Mouse (Mus musculus): ENCODE measurements around the gene Iqce.

Iqce gene

DNA sequence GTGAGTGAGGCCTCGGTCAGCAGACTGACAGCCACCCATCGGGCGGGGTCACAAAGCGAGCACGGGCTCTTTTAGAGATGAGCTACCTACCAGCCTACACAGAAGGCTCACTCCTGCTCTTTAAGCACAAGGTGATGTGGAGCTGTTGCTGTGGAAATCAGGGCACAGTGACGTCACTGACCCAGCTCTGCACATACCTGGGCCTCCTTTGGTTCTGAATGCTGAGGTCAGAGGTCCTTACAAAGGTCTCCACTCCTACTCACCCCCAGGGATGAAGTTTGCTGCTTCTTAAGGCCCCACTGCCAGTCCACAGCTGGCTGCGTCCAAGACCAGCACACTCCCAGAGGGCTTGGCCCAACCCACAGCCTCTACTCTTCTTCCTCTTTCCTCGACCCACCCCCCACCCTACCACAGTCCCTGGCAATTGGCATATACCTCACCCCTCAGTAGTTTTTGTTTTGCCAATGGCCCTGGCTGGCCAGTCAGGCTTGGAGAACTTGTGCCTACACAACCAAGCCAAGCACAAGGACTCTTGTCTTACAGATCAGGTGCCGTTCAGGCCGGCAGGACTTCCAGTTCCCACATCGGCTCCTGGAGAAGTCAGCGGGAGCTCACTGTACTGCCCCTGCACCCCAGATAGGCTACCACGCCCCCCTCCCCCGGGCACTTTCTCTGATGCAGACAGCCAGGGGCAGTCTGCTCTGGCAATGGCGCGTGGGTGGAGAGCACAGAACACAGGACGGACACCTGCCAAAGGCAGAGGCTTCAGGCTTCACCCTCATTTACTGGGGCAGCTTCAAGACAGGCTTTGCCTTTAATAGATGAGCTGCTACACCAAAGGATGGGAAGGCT lies 39.2 kb downstream of the Iqce start:
- in situ Hi-C loops (cut with MboI; ENCODE audit: low sequenced_read_pairs): no loop called here

DNA sequence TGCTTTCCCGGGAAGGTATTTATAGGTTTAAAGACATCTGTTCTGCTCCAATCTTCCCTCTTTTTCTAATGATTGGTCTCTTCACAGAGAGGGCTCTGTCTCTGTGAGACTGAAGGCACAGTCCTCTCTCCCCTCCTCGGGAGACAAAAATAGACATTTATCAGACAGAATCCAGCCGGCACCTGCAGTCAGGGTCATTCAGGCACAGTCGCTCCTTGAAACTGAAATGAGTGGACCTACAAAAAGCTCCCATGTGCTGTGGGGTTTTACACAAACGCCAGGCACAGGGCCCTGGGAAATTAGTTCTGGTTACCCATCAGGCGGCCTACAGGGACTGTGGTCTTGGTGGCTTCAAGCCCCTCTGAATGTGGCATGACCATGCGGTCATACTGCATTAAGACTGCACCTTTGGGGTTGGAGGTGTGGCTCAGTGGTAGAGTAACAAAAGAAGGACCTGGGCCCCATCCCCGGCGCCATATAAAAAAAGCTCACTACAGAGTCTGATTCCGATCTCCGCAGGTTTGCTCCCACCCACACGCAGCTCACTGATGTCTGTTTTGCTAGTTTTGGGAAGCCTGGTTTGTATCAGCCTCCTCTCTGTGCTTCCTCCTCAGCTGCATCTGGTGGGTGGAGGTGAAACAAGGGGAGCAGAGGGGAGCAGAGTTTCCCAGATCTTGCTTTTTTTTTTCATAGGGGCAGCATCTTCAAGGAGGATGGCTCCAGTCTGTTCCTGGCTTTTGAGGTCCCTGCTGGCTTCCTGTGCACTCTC lies 40.1 kb downstream of the Iqce start:
- in situ Hi-C loops (cut with MboI; ENCODE audit: low sequenced_read_pairs): no loop called here

DNA sequence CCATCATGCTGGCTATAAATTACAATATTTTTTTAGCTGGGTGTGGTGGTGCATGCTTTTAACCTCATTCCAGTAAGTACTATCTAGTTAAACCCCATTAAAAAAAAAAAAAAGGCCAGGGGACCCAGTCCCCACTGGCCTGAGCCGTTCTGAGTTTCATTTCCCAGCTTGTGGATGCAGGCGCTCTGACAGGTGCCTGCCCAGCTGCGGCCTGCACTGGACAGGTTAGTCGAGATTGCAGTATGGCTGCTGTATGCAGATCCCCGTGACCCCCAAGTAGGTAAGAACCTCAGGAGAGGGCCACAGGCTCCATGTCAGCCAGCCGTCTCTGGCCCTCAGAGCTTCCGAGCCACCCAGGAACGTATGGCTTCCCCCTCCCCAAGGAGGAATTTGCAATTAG lies 40.8 kb downstream of the Iqce start:
- in situ Hi-C loops (cut with MboI; ENCODE audit: low sequenced_read_pairs): no loop called here

DNA sequence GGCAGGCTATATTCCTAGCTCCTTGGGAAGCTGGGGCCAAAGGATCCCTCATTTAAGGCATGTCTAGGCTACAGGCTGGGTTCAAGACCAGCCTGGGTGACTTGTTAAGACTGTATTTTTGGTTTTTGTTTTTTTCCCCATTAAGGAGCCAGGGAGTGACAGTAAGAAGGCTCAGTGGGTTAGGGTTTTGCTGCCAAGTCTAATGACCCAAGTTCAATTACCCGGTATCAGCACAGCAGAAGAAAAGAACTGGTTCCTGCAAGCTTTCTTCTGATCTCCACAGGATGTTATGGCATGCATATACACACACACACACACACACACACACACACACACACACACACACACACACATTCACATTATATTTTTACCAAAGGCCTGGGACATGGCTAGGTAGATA lies 41.8 kb downstream of the Iqce start:
- in situ Hi-C loops (cut with MboI; ENCODE audit: low sequenced_read_pairs): no loop called here

DNA sequence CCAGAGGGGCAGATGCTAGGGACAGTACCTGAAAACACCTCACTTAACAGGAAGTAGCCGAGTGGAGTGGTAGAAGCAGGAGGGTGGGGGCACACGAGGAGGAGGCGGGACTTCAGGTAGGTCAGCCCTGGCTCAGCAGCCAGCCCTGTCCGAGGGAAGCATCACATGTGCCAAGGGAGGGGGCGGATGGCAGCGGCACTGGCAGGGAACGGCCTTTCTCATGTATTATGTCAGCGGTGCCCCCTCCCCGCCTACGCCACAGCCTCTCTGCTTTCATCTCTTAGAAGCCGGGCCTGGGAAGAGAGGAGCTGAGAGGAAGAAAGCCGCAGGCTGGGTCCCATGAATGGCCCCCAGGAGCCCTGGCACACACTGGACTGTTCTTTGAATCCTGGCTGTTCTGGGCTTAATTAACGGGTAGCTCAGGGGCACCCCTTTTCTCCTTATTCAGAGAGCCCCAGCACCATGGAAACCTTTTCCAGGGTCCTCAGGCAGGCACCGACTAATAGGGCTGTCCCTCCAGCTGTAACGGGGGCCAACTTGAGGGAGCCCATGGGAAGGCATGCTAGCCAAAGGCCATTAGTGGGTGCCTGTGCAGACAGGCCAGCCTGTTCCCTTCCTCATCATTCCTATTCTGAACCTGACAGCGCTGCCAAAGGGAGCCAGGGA lies 42.4 kb downstream of the Iqce start:
- in situ Hi-C loops (cut with MboI; ENCODE audit: low sequenced_read_pairs): no loop called here

DNA sequence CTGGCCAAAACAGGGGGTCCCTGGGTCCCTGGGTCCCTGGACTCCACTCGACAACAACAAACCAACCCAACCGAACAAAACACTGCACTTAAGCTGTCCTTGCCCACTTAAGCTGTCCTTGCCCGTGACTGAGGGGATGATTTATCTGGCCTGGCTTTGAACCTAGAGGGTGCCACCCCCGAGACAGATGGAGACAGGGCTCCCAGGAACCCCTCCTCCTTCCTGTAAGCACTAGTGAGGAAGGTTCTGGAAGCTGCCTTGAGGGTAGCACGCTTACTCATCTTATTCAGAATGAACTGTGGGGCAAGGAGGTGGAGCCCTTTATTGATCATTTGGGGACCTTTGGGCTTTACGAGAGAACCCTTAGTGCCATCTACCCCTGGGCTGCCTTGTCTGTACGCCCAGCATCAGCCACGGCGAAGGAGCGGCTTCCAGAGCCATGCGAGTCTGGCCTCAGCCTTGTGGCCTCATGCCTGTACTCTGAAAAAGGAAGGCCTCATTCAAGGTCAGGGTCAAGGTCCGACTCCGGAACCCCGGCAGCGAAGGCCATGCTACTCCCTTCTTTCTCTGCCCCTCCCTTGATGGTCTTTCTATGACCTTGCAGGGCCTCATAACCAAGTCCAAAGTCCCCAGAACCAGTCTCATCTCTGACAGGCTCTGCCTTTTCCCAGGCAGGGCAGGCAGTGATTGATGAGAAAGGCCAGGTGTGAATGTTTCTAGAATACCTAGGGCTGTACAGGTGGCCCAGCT lies 47.9 kb downstream of the Iqce start:
- in situ Hi-C loops (cut with MboI; ENCODE audit: low sequenced_read_pairs): no loop called here

DNA sequence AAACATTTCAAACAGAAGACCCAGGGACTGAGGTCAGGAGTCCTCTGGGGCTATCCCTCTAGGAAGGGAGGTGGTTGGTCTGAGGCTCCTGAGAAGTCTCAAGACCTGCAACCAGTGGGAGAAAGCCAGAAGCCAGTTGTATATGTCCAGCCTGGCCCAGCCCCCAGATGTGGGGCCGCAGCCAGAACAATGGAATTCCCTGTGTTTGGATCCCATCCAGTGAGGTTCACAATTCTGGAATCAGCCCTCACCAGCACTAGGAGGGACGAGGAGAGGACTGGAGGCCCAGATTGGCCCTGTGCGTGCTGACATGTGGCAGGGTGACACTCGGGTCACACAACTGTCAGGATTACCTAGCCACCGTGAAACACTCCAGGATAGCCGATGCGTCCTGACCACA lies 49.6 kb downstream of the Iqce start:
- in situ Hi-C loops (cut with MboI; ENCODE audit: low sequenced_read_pairs): no loop called here

DNA sequence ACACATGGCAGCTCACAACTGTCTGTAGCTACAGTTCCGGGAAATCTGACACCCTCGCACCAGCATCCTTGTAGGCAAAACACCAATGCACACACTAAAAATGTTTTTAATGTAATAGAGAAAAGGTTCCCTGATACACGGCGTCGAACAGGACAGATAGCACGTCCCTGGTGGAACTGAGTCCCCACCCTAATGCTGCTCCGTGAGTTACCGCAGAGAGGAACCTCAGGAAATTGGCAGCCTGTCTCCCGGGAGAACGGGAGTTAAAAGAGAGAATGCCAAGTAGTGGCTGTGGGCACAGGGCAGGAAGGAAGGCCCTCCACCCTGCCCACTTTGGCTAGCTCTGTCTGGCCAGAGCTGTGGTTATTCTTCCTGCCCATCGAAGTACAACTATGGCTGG lies 50.9 kb downstream of the Iqce start:
- in situ Hi-C loops (cut with MboI; ENCODE audit: low sequenced_read_pairs): no loop called here

DNA sequence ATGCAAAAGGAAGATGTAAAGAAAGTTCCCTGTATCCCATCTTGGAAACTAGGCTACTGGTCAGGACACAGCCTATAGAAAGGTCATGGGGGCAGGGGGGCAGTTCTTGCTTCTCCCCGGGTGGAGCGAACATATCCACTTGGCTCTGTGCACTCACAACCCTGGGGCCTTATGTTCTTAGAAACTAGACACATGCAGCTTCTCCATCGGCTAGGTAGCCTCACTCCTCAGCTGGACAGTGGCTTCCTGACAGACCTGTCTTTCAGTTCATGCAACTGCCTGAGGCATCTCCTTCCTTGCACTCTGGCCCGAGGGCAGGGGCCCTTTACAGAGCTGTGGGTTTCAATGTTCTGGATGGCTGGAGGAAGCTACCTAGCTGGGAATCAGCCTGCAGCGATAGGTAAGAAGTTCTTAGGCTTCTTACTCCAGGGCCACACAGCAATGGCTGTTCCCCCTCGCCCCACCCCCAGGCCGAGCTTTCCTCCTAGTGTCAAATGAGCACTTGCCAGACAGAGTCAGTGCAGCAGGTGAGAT lies 52.2 kb downstream of the Iqce start:
- in situ Hi-C loops (cut with MboI; ENCODE audit: low sequenced_read_pairs): no loop called here

DNA sequence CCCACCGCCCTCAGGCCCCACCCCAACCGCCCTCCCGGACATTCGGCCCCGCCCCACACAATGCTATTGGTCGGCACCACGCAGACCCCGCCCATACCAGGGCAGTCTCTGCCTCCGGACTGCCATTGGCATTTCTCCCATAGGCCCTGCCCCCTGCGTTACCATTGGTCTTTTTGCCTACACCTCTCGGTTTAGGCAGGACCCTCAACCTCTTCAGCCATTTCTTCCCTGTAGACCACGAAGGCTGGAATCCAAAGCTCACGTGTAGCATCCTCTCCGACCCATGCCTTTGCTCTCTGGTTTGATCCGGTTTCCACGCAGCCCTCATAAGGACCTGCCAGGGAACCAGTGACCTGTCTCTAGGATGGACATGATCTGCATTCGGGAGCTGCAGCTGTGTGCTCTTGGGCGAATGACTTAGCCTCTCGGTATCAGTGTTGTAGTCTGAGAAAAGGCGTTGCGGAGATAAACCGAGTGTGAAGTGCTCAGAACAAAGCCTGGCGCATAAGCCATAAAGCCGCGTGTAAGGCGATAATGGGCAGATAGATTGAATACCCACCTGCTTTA lies 53.0 kb downstream of the Iqce start:
- in situ Hi-C loops (cut with MboI; ENCODE audit: low sequenced_read_pairs): no loop called here

DNA sequence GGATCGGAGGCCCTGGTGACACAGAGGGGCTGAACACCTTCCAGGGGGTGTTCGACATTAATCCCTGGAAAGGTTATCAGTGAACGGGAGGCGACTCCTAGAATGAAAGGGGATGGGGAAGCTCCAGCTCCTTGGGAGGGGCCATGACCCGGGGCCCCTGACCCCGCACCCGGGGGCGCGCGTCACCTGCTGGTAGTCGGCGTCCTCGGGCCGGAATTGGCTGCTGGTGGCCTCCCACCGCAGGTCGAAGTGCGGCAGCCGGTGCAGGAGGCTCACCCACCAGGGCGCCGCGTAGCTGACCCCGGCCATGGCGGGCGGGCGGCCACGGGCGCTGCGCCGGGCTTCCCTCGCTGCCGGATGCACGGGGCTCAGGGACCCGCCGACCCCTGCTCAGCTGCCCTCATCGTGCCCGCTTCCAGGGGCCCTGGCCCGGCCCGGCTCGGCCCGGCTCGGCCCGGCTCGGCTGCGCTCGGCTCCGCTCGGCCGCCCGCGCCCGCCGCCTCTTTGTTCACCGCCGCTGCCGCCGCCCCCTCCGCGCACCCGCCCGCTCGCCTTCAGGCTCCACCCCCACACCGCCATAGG lies 53.6 kb downstream of the Iqce start, which contains the start of gene Ttyh3:
Gene Ttyh3 (minus strand): TSS at position 513 of the 582 bp plus-strand sequence.
- in situ Hi-C loops (cut with MboI; ENCODE audit: low sequenced_read_pairs): no loop called here

DNA sequence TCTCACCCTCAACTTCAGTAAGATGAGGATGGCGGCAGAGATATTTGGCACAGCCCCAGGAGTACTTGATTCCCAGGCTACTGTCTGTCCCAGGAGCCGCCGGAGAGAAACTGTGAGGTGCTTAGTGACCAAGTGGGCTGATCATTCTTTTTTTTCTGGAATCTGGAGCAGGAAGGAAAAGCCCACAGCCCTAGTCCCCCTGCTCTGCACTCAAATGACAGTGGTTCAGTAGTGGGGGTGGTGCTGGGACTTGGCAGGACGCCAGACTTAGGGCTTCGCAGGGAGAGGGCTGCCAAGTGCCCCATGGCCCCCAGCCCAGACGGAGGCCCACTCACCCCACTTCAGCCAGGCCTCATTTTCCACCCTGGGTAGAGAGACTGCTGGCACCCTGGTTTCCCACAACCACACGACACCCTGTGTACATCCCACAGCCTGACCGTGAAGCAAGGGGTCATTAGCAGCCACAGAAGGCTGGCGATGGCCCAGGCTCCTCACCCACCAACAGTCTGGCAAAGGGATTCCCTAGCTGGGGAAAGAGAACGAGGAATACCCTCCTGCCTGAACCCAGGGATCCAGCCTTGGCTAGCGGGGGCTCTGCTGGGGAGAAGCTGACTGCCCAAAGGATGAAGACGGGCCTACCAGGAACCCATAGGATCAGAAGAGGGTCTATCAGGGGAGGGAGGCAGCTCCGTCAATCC lies 54.2 kb downstream of the Iqce start:
- in situ Hi-C loops (cut with MboI; ENCODE audit: low sequenced_read_pairs): no loop called here

DNA sequence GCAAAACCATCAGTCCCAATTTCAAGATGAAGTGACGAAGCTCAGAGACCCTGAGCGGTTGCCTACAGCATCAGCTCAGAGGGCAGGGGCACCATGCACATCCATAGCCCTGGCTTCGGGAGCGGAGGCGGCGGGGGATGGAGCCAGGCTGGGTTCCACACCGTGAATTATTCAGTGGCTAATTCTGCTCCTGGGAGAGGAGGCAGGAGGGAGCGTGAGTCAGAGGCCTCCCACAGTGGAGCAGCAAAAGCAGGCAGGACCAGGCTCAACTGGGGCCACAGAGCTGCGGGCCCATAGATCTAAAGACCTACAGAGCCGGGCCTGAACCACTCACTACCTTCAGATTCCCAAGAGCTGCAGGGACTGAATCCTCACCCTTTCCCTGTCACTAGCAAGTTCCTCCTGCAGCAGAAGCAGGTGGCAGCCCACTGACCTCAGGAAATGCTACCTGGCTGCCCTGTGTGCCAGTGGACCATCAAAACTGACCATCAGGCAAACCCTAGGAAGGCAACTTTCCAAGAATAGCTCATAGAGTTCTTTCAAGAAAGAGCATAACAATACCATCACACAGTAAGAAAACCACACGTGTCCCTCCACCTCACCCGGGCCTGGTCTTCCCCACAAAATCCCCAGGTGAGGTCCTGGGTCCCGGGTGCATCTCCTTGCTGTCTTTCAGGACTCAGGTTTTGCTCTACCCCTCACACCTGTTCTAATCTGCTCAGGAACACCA lies 55.0 kb downstream of the Iqce start:
- in situ Hi-C loops (cut with MboI; ENCODE audit: low sequenced_read_pairs): no loop called here

DNA sequence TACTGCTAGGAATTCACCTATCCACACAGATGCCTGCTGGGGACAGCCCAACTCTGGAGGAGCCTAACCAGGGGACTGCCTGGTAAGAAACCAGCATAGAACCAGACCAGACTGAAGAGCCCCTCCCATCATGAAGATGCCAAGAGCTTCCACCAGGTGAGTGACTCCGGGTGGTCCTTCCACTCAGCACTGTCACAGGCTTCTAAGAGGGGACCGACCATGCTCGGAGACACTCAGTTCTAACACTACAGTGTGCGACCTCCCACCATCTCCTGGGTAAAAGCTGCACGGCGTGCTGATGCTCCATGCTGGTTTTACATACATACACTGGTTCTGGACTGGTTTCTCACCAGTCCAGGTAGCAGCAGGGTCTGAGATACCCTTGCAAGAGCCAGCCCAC lies 56.0 kb downstream of the Iqce start:
- in situ Hi-C loops (cut with MboI; ENCODE audit: low sequenced_read_pairs): no loop called here

DNA sequence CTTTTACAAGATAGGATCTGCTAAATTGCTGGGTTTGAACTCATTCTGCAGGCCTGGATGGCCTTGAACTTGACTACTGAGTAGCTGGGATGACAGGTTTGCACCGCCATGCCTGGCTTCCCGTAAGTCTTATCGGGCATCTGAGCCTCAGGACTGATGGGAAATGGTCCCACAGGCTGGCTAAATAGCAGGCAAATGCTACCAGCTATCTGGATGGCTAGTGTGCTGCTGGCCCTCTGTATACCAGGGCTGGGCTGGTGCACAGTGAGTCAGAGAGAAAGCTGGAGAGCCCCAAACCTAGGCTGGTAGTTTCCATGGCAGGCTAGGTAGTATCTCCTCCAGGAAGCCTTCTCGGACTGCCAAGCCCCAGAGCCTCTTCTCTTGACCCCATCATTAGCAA lies 56.7 kb downstream of the Iqce start:
- in situ Hi-C loops (cut with MboI; ENCODE audit: low sequenced_read_pairs): no loop called here

DNA sequence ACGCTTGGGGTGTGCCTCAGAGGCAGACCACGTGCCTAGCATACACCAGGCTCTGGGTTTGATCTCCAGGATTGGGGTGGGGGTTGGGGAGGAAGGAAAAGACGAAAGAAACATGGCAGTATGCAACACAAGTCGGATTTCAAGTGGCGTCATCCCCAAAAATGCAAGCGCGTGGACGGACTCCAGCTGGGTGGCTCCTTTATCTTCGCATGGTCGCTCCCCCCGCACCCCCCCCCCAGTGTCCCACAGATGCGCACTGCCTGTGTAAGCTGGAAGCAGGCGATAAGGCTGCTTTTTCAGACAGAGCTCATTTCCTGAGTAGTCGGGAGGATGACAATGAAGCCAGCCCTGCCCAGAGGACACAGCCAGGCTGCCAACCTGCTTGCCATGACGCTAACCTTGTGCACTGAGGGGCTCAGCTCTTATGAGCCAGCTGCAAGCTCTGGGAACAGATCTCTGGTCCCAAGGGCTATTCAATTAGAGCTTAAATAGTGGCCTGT lies 57.4 kb downstream of the Iqce start:
- in situ Hi-C loops (cut with MboI; ENCODE audit: low sequenced_read_pairs): no loop called here

DNA sequence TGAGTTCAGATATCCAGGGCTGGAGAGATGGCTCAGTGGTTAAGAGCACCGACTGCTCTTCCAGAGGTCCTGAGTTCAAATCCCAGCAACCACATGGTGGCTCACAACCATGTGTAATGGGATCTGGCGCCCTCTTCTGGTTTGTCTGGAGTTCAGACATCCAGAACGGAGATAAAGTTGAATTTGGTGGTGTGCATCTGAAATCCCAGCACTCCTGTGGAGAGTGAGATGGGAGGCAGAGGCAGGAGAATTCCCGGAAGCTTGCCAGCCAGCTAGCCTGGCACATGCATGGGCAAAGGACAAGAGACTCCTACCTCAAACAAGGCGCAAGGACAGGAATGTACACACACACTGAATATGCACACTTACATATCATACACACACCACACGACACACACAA lies 57.9 kb downstream of the Iqce start:
- in situ Hi-C loops (cut with MboI; ENCODE audit: low sequenced_read_pairs): no loop called here

DNA sequence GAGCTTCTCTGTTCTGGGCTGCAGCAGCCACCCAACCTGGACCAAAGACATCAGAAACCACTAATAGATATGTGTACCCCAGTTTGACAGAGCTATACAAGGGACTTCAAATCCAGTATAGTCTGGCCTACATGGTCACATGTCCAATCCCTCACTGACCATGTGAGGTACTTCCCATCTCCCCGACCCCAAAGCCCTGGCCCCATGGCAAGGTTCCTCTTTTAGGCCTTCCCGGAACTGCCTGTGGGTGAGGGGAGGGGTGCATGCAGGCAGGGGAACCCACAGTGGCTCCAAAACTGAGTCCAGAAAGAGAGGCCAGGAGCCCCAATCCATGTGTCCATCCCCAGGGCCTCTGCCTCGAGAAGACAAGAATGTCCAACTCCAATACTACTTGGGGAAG lies 60.1 kb downstream of the Iqce start:
- in situ Hi-C loops (cut with MboI; ENCODE audit: low sequenced_read_pairs): no loop called here

Data from CH12F3 (cell line).